Mouse (Mus musculus) E14TG2a.4 (cell line): ENCODE measurements around the gene Adora2a.

Experiments
- CTCF ChIP-seq: conservative IDR thresholded peaks from 2 replicates; pipeline ENCODE4 v1.5.1; 2014; ENCODE audit warnings: low read length
- NANOG ChIP-seq: IDR thresholded peaks from 2 replicates; pipeline ENCODE4 v1.6.1; 2014; ENCODE audit warnings: borderline replicate concordance, low read length, mixed read lengths

GRCm38 (mm10) chr10:75339377-75339776 is 22.7 kb downstream of the Adora2a start:
- TF ChIP-seq CTCF (no peak), NANOG (no peak)
